Mouse (Mus musculus) kidney, adult 18-20 months (tissue): ENCODE data around the gene Raph1.

Experiments used
- DNase-seq: peaks from one replicate; pipeline ENCODE4 v3.0.0; 2021

Raph1 gene

GRCm38 (mm10) chr1:60566631-60567311 lies at the start of gene Raph1:
Raph1 (minus strand) TSS chr1:60567104.
- peak; percentile 86 for DNase-seq

GRCm38 (mm10) chr1:60615703-60616102 lies 48.8 kb upstream of the Raph1 start:
- DNase-seq, result no peak

- no peak for DNase-seq
Observed at GRCm38 (mm10) chr1:60614902-60615301, 48.0 kb upstream of the Raph1 start.

GRCm38 (mm10) chr1:60611968-60612367 lies 45.1 kb upstream of the Raph1 start:
- no peak for DNase-seq

GRCm38 (mm10) chr1:60610631-60611030 lies 43.7 kb upstream of the Raph1 start:
- DNase-seq, result no peak

GRCm38 (mm10) chr1:60609011-60609775 lies 42.3 kb upstream of the Raph1 start:
- DNase-seq, result peak; percentile 20

- DNase-seq, result no peak
Observed at GRCm38 (mm10) chr1:60604481-60605021, 37.6 kb upstream of the Raph1 start.

GRCm38 (mm10) chr1:60600682-60601081 lies 33.8 kb upstream of the Raph1 start:
- DNase-seq, result no peak

- DNase-seq, result no peak
Observed at GRCm38 (mm10) chr1:60599926-60600325, 33.0 kb upstream of the Raph1 start.

- no peak for DNase-seq
Observed at GRCm38 (mm10) chr1:60599013-60599701, 32.3 kb upstream of the Raph1 start.

GRCm38 (mm10) chr1:60596386-60597320 lies 29.7 kb upstream of the Raph1 start:
- no peak for DNase-seq

- no peak for DNase-seq
Observed at GRCm38 (mm10) chr1:60593101-60593500, 26.2 kb upstream of the Raph1 start.

GRCm38 (mm10) chr1:60588887-60589629 lies 22.2 kb upstream of the Raph1 start:
- DNase-seq, result no peak

GRCm38 (mm10) chr1:60580990-60581389 lies 14.1 kb upstream of the Raph1 start:
- DNase-seq, result no peak

GRCm38 (mm10) chr1:60579886-60580285 lies 13.0 kb upstream of the Raph1 start:
- no peak for DNase-seq

- no peak for DNase-seq
Observed at GRCm38 (mm10) chr1:60572699-60573098, 5.8 kb upstream of the Raph1 start.

GRCm38 (mm10) chr1:60569741-60570140 lies 2.8 kb upstream of the Raph1 start:
- DNase-seq, result no peak

- no peak for DNase-seq
Observed at GRCm38 (mm10) chr1:60569210-60569609, 2.3 kb upstream of the Raph1 start.

- DNase-seq, result no peak
Observed at GRCm38 (mm10) chr1:60567321-60567720, 417 bp upstream of the Raph1 start.

- DNase-seq, result peak; percentile 66
Observed at GRCm38 (mm10) chr1:60565931-60566630, 823 bp downstream of the Raph1 start.
